Mouse (Mus musculus): ENCODE data around the gene Gjb1. TPM values are rescaled to one million over a fixed set of nuclear protein-coding genes. Genes with fewer than 3 reads are reported as not detected.

The Gjb1 gene
- polyA plus RNA-seq, 1 experiment from 2014 or later, result 0.25 TPM

- Histone ChIP-seq H3K27me3 (no peaks in the 10 kb centered on the region), H3K36me3 (ENCODE audit: poor library complexity, severe bottlenecking) (peaks cover 7% of the 10 kb centered on the region), H3K4me1 (peaks cover 15% of the 10 kb centered on the region), H3K27ac (peak overlapping the region; percentile 72), H3K4me2 (peak overlapping the region; percentile 64), H3K4me3 (peak overlapping the region; percentile 54), H3K9ac (peak overlapping the region; percentile 73), H3K9me3 (replicated peaks) (no peaks in the 10 kb centered on the region)
- 20% methylated on average over 46 of the region's 54 CpGs for WGBS
- ATAC-seq, result peak; percentile 98
These were observed 43.8 kb downstream of the Gjb1 start for GRCm38 (mm10) chrX:101419725-101420699.

- ATAC-seq, result no peak
- H3K27ac ChIP-seq, result peak within 1 kb of the TSS; percentile 72
- peaks cover 3% of the 10 kb centered on the region for H3K36me3 ChIP-seq (ENCODE audit: poor library complexity, severe bottlenecking)
- H3K4me2 ChIP-seq, result peak within 1 kb of the TSS; percentile 64
- peak within 1 kb of the TSS; percentile 59 for H3K9ac ChIP-seq
- WGBS, result 23% methylated on average over 4 of the region's 4 CpGs
- peaks cover 15% of the 10 kb centered on the region for H3K4me1 ChIP-seq
- H3K4me3 ChIP-seq, result peak within 1 kb of the TSS; percentile 54
- no peaks in the 10 kb centered on the region for H3K27me3 ChIP-seq
- no peaks in the 10 kb centered on the region for H3K9me3 ChIP-seq (replicated peaks)
These were observed 44.5 kb downstream of the Gjb1 start, which contains the start of gene Zmym3 for GRCm38 (mm10) chrX:101420700-101421095. Zmym3 (minus strand) TSS chrX:101420849.

DNA sequence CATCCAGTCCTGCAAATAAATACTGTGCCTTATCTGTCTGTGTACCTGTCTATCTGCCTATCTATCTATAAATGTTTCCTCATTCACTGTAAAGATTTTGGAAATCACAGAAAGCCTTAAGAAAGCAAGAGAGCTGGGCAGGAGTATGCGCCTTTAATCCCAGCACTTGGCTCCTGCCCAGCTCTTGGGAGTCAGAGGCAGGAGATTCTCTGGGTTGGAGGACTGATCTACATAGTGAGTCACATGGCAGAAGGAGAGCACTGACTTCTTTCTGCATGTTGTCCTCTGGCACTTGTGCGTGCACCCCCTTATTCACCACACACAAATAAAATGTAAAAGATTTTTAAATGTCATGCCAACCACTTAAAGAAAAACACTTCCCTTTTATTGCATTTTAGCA is 47.3 kb downstream of the Gjb1 start:
- no peak overlapping the region for H3K9ac ChIP-seq
- no peak for ATAC-seq
- 86% methylated on average over 2 of the region's 2 CpGs for WGBS

GRCm38 (mm10) chrX:101427774-101428173 is 51.6 kb downstream of the Gjb1 start:
- Histone ChIP-seq H3K4me3 (no peak overlapping the region), H3K36me3 (ENCODE audit: poor library complexity, severe bottlenecking) (peaks cover 12% of the 10 kb centered on the region; the same call in 1 of the 2 replicates), H3K9ac (no peak overlapping the region), H3K27me3 (no peaks in the 10 kb centered on the region), H3K9me3 (replicated peaks) (no peaks in the 10 kb centered on the region), H3K27ac (no peak overlapping the region), H3K4me2 (no peak overlapping the region), H3K4me1 (peaks cover 18% of the 10 kb centered on the region)
- no peak for ATAC-seq
- 0% methylated on average over 1 of the region's 1 CpGs for WGBS

More for the DNA sequence above, 47.3 kb downstream of the Gjb1 start:
- Histone ChIP-seq H3K9me3 (replicated peaks) (no peaks in the 10 kb centered on the region), H3K27me3 (no peaks in the 10 kb centered on the region), H3K4me1 (peaks cover 7% of the 10 kb centered on the region), H3K36me3 (ENCODE audit: poor library complexity, severe bottlenecking) (no peaks in the 10 kb centered on the region), H3K4me3 (no peak overlapping the region), H3K27ac (no peak overlapping the region), H3K4me2 (no peak overlapping the region)

GRCm38 (mm10) chrX:101428785-101429141 is 52.6 kb downstream of the Gjb1 start:
- peaks cover 18% of the 10 kb centered on the region for H3K4me1 ChIP-seq
- no peaks in the 10 kb centered on the region for H3K9me3 ChIP-seq (replicated peaks)
- 19% methylated on average over 7 of the region's 7 CpGs for WGBS
- H3K9ac ChIP-seq, result 0 out of 2 replicates have a peak overlapping the region, but pooled peaks have one; percentile 46
- H3K36me3 ChIP-seq (ENCODE audit: poor library complexity, severe bottlenecking), result peaks cover 17% of the 10 kb centered on the region; the same call in 1 of the 2 replicates
- H3K4me3 ChIP-seq, result peak overlapping the region; percentile 65
- peak overlapping the region; percentile 90 for H3K27ac ChIP-seq
- no peaks in the 10 kb centered on the region for H3K27me3 ChIP-seq
- H3K4me2 ChIP-seq, result peak overlapping the region; percentile 51
- peak; percentile 4; the same call in 1 of the 2 replicates for ATAC-seq

- Histone ChIP-seq H3K9me3 (replicated peaks) (no peaks in the 10 kb centered on the region), H3K4me2 (peak within 1 kb of the TSS; percentile 62), H3K36me3 (ENCODE audit: poor library complexity, severe bottlenecking) (peaks cover 17% of the 10 kb centered on the region; the same call in 1 of the 2 replicates), H3K4me1 (peaks cover 18% of the 10 kb centered on the region), H3K4me3 (peak within 1 kb of the TSS; percentile 65), H3K9ac (peak within 1 kb of the TSS; percentile 87), H3K27me3 (no peaks in the 10 kb centered on the region), H3K27ac (peak within 1 kb of the TSS; percentile 96)
- 22% methylated on average over 49 of the region's 51 CpGs for WGBS
- peak; percentile 96 for ATAC-seq
These were observed 53.2 kb downstream of the Gjb1 start, which contains the start of gene Nono for GRCm38 (mm10) chrX:101429142-101429949. Nono (plus strand) TSS chrX:101429318.

DNA sequence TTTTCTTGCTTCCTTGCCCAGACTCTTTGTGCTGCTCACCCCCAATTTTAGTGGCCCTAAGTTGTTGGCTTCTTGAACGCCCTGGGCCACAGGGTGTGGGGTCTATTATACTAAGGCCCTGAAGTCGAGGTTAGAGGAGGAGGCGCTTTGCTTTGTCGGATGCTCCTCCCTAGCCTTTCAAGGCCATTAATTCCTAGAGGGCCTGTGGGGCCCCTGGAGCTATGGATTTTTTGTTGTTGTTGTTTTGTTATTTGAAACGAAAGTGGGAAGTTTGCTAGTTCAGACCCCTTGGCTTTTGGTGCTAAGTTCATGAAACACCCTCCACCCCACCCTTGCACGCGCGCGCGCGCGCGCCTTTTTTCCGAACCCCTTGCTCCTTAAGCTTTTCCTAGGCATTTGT is 53.8 kb downstream of the Gjb1 start:
- Histone ChIP-seq H3K27me3 (no peaks in the 10 kb centered on the region), H3K4me3 (peak overlapping the region; percentile 65), H3K9ac (peak overlapping the region; percentile 87), H3K9me3 (replicated peaks) (no peaks in the 10 kb centered on the region), H3K27ac (peak overlapping the region; percentile 96), H3K4me2 (peak overlapping the region; percentile 62), H3K36me3 (ENCODE audit: poor library complexity, severe bottlenecking) (peaks cover 17% of the 10 kb centered on the region; the same call in 1 of the 2 replicates), H3K4me1 (peaks cover 18% of the 10 kb centered on the region)
- ATAC-seq, result peak; percentile 57
- WGBS, result 21% methylated on average over 14 of the region's 14 CpGs

Other genes with a start within 250 kb of the Gjb1 start
- 55.5 and 57.5 TPM in 2 replicates for gene Snx12, start 153.8 kb upstream of the Gjb1 start, polyA plus RNA-seq (2015; fragmentation: Nextera tagmentation; extraction: Ambion mirVana)
- 1.3 TPM in 2 replicates for gene Foxo4, start 121.8 kb upstream of the Gjb1 start, polyA plus RNA-seq (2015; fragmentation: Nextera tagmentation; extraction: Ambion mirVana)
- gene Gm614, start 112.4 kb upstream of the Gjb1 start, polyA plus RNA-seq (2015; fragmentation: Nextera tagmentation; extraction: Ambion mirVana), result not detected in 2 replicates
- 2.3 and 2.4 TPM in 2 replicates for gene Il2rg, start 108.1 kb upstream of the Gjb1 start, polyA plus RNA-seq (2015; fragmentation: Nextera tagmentation; extraction: Ambion mirVana)
- gene Gm20489, start 107.4 kb upstream of the Gjb1 start, polyA plus RNA-seq (2015; fragmentation: Nextera tagmentation; extraction: Ambion mirVana), result not detected in 2 replicates
- 31.3 and 31.7 TPM in 2 replicates for gene Med12, start 102.3 kb upstream of the Gjb1 start, polyA plus RNA-seq (2015; fragmentation: Nextera tagmentation; extraction: Ambion mirVana)
- gene Nlgn3, start 77.2 kb upstream of the Gjb1 start, polyA plus RNA-seq (2015; fragmentation: Nextera tagmentation; extraction: Ambion mirVana), result 33.8 and 43.0 TPM in 2 replicates
- 39.9 and 46.6 TPM in 2 replicates for gene Zmym3, start 44.5 kb downstream of the Gjb1 start, polyA plus RNA-seq (2015; fragmentation: Nextera tagmentation; extraction: Ambion mirVana)
- gene Nono, start 52.9 kb downstream of the Gjb1 start, polyA plus RNA-seq (2015; fragmentation: Nextera tagmentation; extraction: Ambion mirVana), result 558 and 566 TPM in 2 replicates
- 2.8 and 3.1 TPM in 2 replicates for gene Itgb1bp2, start 72.7 kb downstream of the Gjb1 start, polyA plus RNA-seq (2015; fragmentation: Nextera tagmentation; extraction: Ambion mirVana)
- gene Taf1, start 156.4 kb downstream of the Gjb1 start, polyA plus RNA-seq (2015; fragmentation: Nextera tagmentation; extraction: Ambion mirVana), result 18.1 and 19.5 TPM in 2 replicates

Data from forebrain, embryonic 13.5 days (tissue).